Mouse (Mus musculus) lung, adult 2 months (tissue): ENCODE results near the gene Por. TPM values are rescaled to one million over a fixed set of nuclear protein-coding genes. Genes with fewer than 3 reads are reported as not detected.

Source experiments
- DNase-seq: peaks from one replicate; pipeline ENCODE4 v3.0.0; 2022
- H3K4me1 ChIP-seq: fragments of 200-500 bp; 2 replicates; pipeline ENCODE4 v1.6.1; 2011; ENCODE audit warnings: low read length; ENCODE audit not compliant: control insufficient read depth, insufficient read depth
- H3K4me3 ChIP-seq: fragments of 200-500 bp; replicated peaks from 2 replicates; pipeline ENCODE3; 2011; ENCODE audit warnings: low read depth, mild to moderate bottlenecking, control low read depth, low read length; ENCODE audit errors: extremely low read depth
- CTCF ChIP-seq: fragments of 200-500 bp; IDR thresholded peaks from 2 replicates; pipeline ENCODE4 v1.5.1; 2011; ENCODE audit warnings: mild to moderate bottlenecking, low read length, control low read depth; ENCODE audit not compliant: insufficient read depth
- POLR2A ChIP-seq: fragments of 200-500 bp; IDR thresholded peaks from 2 replicates; pipeline ENCODE4 v1.6.1; 2011; ENCODE audit warnings: low read depth, mild to moderate bottlenecking, control low read depth, low read length, borderline replicate concordance; ENCODE audit errors: extremely low read depth
- WGBS: fragments of 180-500 bp; shearing (Covaris S2); methylation state at CpG from one replicate; pipeline ENCODE4 v1.1.7; 2018; 5-methylcytosine and 5-hydroxymethylcytosine counted together
- polyA plus RNA-seq: library from polyadenylated mRNA; depleted of rRNA; stranded (reverse); fragments of >200 nt; gene quantifications from 2 replicates; pipeline ENCODE4 v1.2.3, GENCODE M21; 2012

Por gene
- polyA plus RNA-seq, 1 experiment = 487 TPM

- 89% methylated on average over 8 of the region's 8 CpGs for WGBS
- DNase-seq = no peak
- no peak overlapping the region for H3K4me3 ChIP-seq
- TF ChIP-seq CTCF (no peak), POLR2A (no peak)
- peaks cover 30% of the 10 kb centered on the region for H3K4me1 ChIP-seq
These were observed 51.2 kb downstream of the Por start for GRCm38 (mm10) chr5:135721076-135721475.

GRCm38 (mm10) chr5:135722121-135722520 lies 52.3 kb downstream of the Por start:
- peak; percentile 66 for DNase-seq
- Histone ChIP-seq H3K4me3 (no peak overlapping the region), H3K4me1 (peaks cover 31% of the 10 kb centered on the region)
- WGBS = 20% methylated on average over 11 of the region's 11 CpGs
- TF ChIP-seq CTCF (no peak), POLR2A (no peak)

DNA sequence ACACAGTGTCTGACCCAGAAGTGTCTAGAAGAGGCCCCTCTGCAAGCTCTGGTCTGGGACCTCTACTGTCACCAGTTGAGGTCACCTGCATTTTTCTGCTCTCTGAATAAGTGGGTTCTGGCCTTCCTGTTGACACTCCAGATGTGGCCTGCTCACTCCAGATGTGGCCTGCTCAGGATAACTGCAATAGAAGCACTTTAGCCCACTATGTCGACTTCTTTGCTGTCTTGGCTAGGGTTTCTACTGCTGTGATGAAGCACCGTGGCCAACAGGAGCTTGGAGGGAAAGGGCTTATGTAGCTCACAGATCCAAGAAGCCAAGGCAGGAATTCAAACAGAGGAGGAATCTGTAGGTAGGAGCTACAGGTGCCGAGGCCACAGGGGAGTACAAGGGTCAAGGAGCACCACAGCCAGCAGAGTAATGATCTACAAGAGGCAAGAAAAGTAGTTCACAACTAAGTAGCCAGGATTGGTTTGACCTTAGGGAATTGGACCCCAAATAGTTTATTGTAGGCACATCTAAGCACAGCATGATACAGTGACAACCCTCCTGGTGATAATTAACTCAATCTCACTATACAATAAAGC lies 53.4 kb downstream of the Por start:
- no peak for TF ChIP-seq CTCF
- TF ChIP-seq POLR2A = no peak
- H3K4me3 ChIP-seq = no peak overlapping the region
- DNase-seq = no peak
- peaks cover 31% of the 10 kb centered on the region for H3K4me1 ChIP-seq
- 47% methylated on average over 3 of the region's 3 CpGs for WGBS

- Histone ChIP-seq H3K4me1 (peaks cover 31% of the 10 kb centered on the region), H3K4me3 (no peak overlapping the region)
- TF ChIP-seq CTCF (no peak), POLR2A (no peak)
- WGBS = 60% methylated on average over 9 of the region's 9 CpGs
- DNase-seq = no peak
These were observed 54.9 kb downstream of the Por start for GRCm38 (mm10) chr5:135724536-135725322.

- Histone ChIP-seq H3K4me1 (peaks cover 31% of the 10 kb centered on the region), H3K4me3 (no peak overlapping the region)
- DNase-seq = no peak
- 41% methylated on average over 8 of the region's 8 CpGs for WGBS
- TF ChIP-seq POLR2A (no peak), CTCF (no peak)
These were observed 55.6 kb downstream of the Por start for GRCm38 (mm10) chr5:135725391-135725841.

GRCm38 (mm10) chr5:135725991-135726390 lies 56.2 kb downstream of the Por start:
- WGBS = 58% methylated on average over 6 of the region's 6 CpGs
- TF ChIP-seq CTCF (no peak), POLR2A (no peak)
- Histone ChIP-seq H3K4me3 (no peak overlapping the region), H3K4me1 (peaks cover 31% of the 10 kb centered on the region)
- no peak for DNase-seq

DNA sequence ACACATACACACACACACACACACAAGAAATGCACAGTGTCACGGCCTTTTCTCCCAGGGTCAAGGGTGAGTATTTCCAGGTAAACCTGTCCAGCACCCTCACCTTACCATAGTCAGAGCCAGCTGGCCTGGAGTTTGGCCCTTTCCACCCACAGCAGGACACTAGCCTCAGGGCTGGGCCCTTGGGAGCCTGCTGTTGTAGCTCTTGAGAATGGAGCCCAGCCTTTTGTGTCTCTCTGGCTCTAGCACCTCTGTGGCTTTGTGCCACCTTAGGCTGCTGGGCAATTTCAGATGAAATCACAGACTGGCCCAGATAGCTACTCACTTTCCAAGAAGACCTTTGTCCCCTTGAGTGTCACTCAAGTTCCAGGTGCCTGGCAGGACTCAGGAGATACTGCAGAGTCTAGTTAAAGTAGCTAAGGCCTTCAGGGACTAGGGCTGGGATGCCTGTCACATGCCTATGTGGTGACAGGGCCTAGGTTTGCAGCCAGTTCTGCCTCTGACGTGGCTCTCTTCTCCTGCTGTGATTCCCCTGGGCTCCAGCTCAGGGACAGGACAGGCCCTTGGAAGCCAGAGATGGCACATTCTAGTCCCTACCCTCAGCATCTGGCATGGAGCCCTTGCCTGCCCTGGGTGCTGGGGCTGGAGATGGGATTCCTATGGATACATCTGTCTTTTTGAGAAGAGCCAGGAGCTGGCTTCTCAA lies 57.0 kb downstream of the Por start:
- DNase-seq = no peak

DNA sequence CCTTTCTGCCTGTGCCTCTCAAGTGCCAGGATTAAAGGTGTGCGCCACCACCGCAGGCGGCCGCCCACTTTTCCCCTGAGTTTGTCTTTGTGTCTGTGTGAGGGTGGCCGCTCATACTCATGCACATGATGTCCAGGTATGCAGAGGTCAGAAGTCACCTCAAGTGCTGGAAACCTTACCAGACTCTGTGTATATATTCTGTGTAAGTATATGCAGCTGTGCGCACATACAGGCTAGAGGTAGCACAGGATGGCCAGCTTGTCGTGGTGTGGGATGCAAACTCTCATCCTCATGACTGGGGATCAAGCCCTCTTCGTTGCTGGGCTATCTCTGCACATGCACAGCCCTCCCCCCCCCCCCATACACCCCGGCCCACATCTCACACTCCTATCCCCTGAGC lies 58.0 kb downstream of the Por start:
- WGBS = 90% methylated on average over 9 of the region's 9 CpGs
- no peak overlapping the region for H3K4me3 ChIP-seq
- peaks cover 22% of the 10 kb centered on the region for H3K4me1 ChIP-seq
- DNase-seq = no peak
- TF ChIP-seq POLR2A (no peak), CTCF (no peak)

More for the DNA sequence above, 57.0 kb downstream of the Por start:
- 63% methylated on average over 2 of the region's 2 CpGs for WGBS
- H3K4me1 ChIP-seq = peaks cover 31% of the 10 kb centered on the region
- no peak overlapping the region for H3K4me3 ChIP-seq
- no peak for TF ChIP-seq CTCF
- no peak for TF ChIP-seq POLR2A

DNA sequence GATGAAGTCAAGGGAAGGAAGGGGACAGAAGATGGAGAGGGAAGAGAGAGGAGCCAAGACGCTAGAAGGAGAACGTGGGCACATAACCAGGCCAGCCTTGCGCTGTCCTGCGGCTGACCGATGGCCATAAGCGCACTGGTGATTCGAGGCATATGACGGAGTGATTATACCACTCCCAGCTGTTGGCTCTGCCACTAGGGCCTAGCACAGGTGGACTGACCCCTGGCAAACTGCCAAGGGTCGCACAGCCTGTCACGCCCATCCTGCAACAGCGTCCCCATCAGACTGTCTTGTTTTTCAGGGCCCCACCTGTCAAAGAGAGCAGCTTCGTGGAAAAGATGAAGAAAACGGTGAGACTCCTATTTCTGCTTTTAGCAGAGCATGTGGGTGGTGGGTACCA lies 58.5 kb downstream of the Por start:
- 85% methylated on average over 13 of the region's 13 CpGs for WGBS
- TF ChIP-seq POLR2A (no peak), CTCF (no peak)
- DNase-seq = peak; percentile 6
- no peak overlapping the region for H3K4me3 ChIP-seq
- H3K4me1 ChIP-seq = peaks cover 17% of the 10 kb centered on the region
